Mouse (Mus musculus) CH12.LX (cell line): Measurements from ENCODE around the gene Pglyrp4.

ENCODE experiments used
- CHD2 ChIP-seq: IDR thresholded peaks from 2 replicates; pipeline ENCODE4 v1.6.1; 2011; ENCODE audit warnings: low read length, improper control_type of control experiment
- CTCF ChIP-seq, 2 experiments: IDR thresholded peaks in 1 of 2; conservative IDR thresholded peaks in 1 of 2; 2 replicates each; pipeline ENCODE4 v1.5.1; 2011 to 2012; ENCODE audit warnings: low read depth in 2 of 2, low read length in 2 of 2, improper control_type of control experiment in 1 of 2, inconsistent platforms in 1 of 2, mild to moderate bottlenecking in 1 of 2, moderate library complexity in 1 of 2
- ELF1 ChIP-seq: IDR thresholded peaks from 2 replicates; pipeline ENCODE4 v1.6.1; 2014; ENCODE audit warnings: low read depth, mild to moderate bottlenecking, inconsistent platforms, low read length, improper control_type of control experiment
- EP300 ChIP-seq: IDR thresholded peaks from 2 replicates; pipeline ENCODE4 v1.6.1; 2011; ENCODE audit warnings: low read length, improper control_type of control experiment
- KAT2A ChIP-seq: IDR thresholded peaks from 2 replicates; pipeline ENCODE4 v1.6.1; 2012; ENCODE audit warnings: low read length, improper control_type of control experiment, inconsistent platforms; ENCODE audit not compliant: insufficient replicate concordance
- MAFK ChIP-seq: IDR thresholded peaks from 2 replicates; pipeline ENCODE4 v1.6.1; 2011; ENCODE audit warnings: low read length, improper control_type of control experiment; ENCODE audit not compliant: insufficient replicate concordance
- MYC ChIP-seq: IDR thresholded peaks from 2 replicates; pipeline ENCODE4 v1.6.1; 2011; ENCODE audit warnings: low read depth, mild to moderate bottlenecking, improper control_type of control experiment, low read length
- NELFE ChIP-seq: IDR thresholded peaks from 2 replicates; pipeline ENCODE4 v1.6.1; 2011; ENCODE audit warnings: low read depth, low read length, improper control_type of control experiment
- POLR2A ChIP-seq: IDR thresholded peaks from 2 replicates; pipeline ENCODE4 v1.6.1; 2011; ENCODE audit warnings: low read depth, mild to moderate bottlenecking, improper control_type of control experiment, low read length
- POLR2AphosphoS2 ChIP-seq: IDR thresholded peaks from 2 replicates; pipeline ENCODE4 v1.6.1; 2011; ENCODE audit warnings: low read depth, low read length, improper control_type of control experiment
- TCF12 ChIP-seq: IDR thresholded peaks from 2 replicates; pipeline ENCODE4 v1.6.1; 2014; ENCODE audit warnings: low read depth, mild to moderate bottlenecking, inconsistent platforms, low read length, improper control_type of control experiment
- UBTF ChIP-seq: IDR thresholded peaks from 2 replicates; pipeline ENCODE4 v1.6.1; 2012; ENCODE audit warnings: low read depth, mild to moderate bottlenecking, inconsistent platforms, low read length, improper control_type of control experiment, moderate library complexity

DNA sequence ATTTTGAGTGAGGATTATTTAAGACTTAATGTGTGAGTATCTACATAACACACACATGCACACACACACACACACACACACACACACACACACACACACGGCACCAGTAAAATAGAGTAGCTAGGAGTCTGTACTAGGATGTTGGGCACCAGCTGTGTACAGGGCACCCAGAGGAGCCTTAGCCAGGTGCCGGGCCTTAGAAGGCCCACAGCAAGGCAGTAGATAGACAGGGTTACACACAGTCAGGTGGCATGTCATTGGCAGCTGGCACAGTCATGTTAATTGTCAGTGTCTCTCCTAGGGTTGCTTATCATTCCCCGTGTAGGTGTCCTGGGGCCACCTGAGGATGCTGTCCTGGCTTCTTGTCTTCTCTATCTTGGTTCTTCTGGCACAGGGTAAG lies at the start of gene Pglyrp4:
- no peak for TF ChIP-seq CTCF (conservative IDR thresholded peaks at IDR 0.05 in 1 of 2, IDR thresholded peaks at IDR 0.05 in 1 of 2; ENCODE audit: low read depth in 2 of 2, low read length in 2 of 2)
- no peak for TF ChIP-seq TCF12
- TF ChIP-seq EP300 = no peak
- TF ChIP-seq POLR2A = no peak
- TF ChIP-seq CHD2 = no peak
- no peak for TF ChIP-seq NELFE
- no peak for TF ChIP-seq MYC
- no peak for TF ChIP-seq POLR2AphosphoS2
- TF ChIP-seq MAFK = no peak
- TF ChIP-seq UBTF = no peak
- no peak for TF ChIP-seq ELF1
- no peak for TF ChIP-seq KAT2A
